Mouse (Mus musculus): Measurements from ENCODE around the gene Troap.

Gene Troap

GRCm38 (mm10) chr15:99083258-99083657, 8.9 kb downstream of the Troap start:
- in situ Hi-C loops (cut with MboI; ENCODE audit: unreplicated experiment in 2 of 2): no loop called here

GRCm38 (mm10) chr15:99083867-99084557, 9.6 kb downstream of the Troap start:
- in situ Hi-C loops (cut with MboI; ENCODE audit: unreplicated experiment in 2 of 2): no loop called here

GRCm38 (mm10) chr15:99084618-99085017, 10.2 kb downstream of the Troap start:
- in situ Hi-C loops (cut with MboI; ENCODE audit: unreplicated experiment in 2 of 2): loop anchor here in 1 of 2 experiments (5.0 kb wide), 1 partner anchor 82 kb away; no protein-coding TSS in a partner anchor

- in situ Hi-C loops (cut with MboI; ENCODE audit: unreplicated experiment in 2 of 2): loop anchor here in 1 of 2 experiments (5.0 kb wide), 1 partner anchor 84 kb away; no protein-coding TSS in a partner anchor
Measured at GRCm38 (mm10) chr15:99085997-99086396, 11.6 kb downstream of the Troap start.

GRCm38 (mm10) chr15:99087253-99088075, 13.1 kb downstream of the Troap start, which contains the start of gene C1ql4:
C1ql4 (minus strand) TSS chr15:99087817.
- in situ Hi-C loops (cut with MboI; ENCODE audit: unreplicated experiment in 2 of 2): loop anchor here in 1 of 2 experiments (5.0 kb wide), 1 partner anchor 85 kb away; no protein-coding TSS in a partner anchor

- in situ Hi-C loops (cut with MboI; ENCODE audit: unreplicated experiment in 2 of 2): loop anchor here in 1 of 2 experiments (5.0 kb wide), 1 partner anchor 86 kb away; no protein-coding TSS in a partner anchor
Measured at GRCm38 (mm10) chr15:99088292-99088691, 13.9 kb downstream of the Troap start.

GRCm38 (mm10) chr15:99089069-99089468, 14.7 kb downstream of the Troap start:
- in situ Hi-C loops (cut with MboI; ENCODE audit: unreplicated experiment in 2 of 2): loop anchor here in 1 of 2 experiments (5.0 kb wide), 1 partner anchor 87 kb away; no protein-coding TSS in a partner anchor

GRCm38 (mm10) chr15:99092870-99093269, 18.5 kb downstream of the Troap start, which contains the start of gene Dnajc22:
Dnajc22 (plus strand) TSS chr15:99093170.
- in situ Hi-C loops (cut with MboI; ENCODE audit: unreplicated experiment in 2 of 2): loop anchor here in 1 of 2 experiments (10.0 kb wide), 1 partner anchor 48 kb away; no protein-coding TSS in a partner anchor

- in situ Hi-C loops (cut with MboI; ENCODE audit: unreplicated experiment in 2 of 2): loop anchor here in 1 of 2 experiments (10.0 kb wide), 1 partner anchor 49 kb away; no protein-coding TSS in a partner anchor
Measured at GRCm38 (mm10) chr15:99093291-99094258, 19.2 kb downstream of the Troap start.

GRCm38 (mm10) chr15:99094631-99095270, 20.4 kb downstream of the Troap start:
- in situ Hi-C loops (cut with MboI; ENCODE audit: unreplicated experiment in 2 of 2): loop anchor here in 1 of 2 experiments (10.0 kb wide), 1 partner anchor 50 kb away; no protein-coding TSS in a partner anchor

GRCm38 (mm10) chr15:99095356-99095755, 21.0 kb downstream of the Troap start:
- in situ Hi-C loops (cut with MboI; ENCODE audit: unreplicated experiment in 2 of 2): loop anchor here in 1 of 2 experiments (10.0 kb wide), 1 partner anchor 51 kb away; no protein-coding TSS in a partner anchor

- in situ Hi-C loops (cut with MboI; ENCODE audit: unreplicated experiment in 2 of 2): loop anchor here in 1 of 2 experiments (10.0 kb wide), 1 partner anchor 51 kb away; no protein-coding TSS in a partner anchor
Measured at GRCm38 (mm10) chr15:99096061-99096793, 21.9 kb downstream of the Troap start.

GRCm38 (mm10) chr15:99096831-99097500, 22.6 kb downstream of the Troap start:
- in situ Hi-C loops (cut with MboI; ENCODE audit: unreplicated experiment in 2 of 2): loop anchor here in 1 of 2 experiments (10.0 kb wide), 1 partner anchor 52 kb away; no protein-coding TSS in a partner anchor

- in situ Hi-C loops (cut with MboI; ENCODE audit: unreplicated experiment in 2 of 2): loop anchor here in 1 of 2 experiments (10.0 kb wide), 1 partner anchor 53 kb away; no protein-coding TSS in a partner anchor
Measured at GRCm38 (mm10) chr15:99097840-99098492, 23.6 kb downstream of the Troap start.

GRCm38 (mm10) chr15:99098493-99098861, 24.1 kb downstream of the Troap start:
- in situ Hi-C loops (cut with MboI; ENCODE audit: unreplicated experiment in 2 of 2): loop anchor here in 1 of 2 experiments (10.0 kb wide), 1 partner anchor 54 kb away; no protein-coding TSS in a partner anchor

GRCm38 (mm10) chr15:99099139-99099556, 24.8 kb downstream of the Troap start:
- in situ Hi-C loops (cut with MboI; ENCODE audit: unreplicated experiment in 2 of 2): loop anchor here in 1 of 2 experiments (10.0 kb wide), 1 partner anchor 54 kb away; no protein-coding TSS in a partner anchor

GRCm38 (mm10) chr15:99099984-99100383, 25.6 kb downstream of the Troap start:
- in situ Hi-C loops (cut with MboI; ENCODE audit: unreplicated experiment in 2 of 2): loop anchor here in 1 of 2 experiments (10.0 kb wide), 2 partner anchors 55 to 205 kb away; partner anchors contain the start of genes Dhh and Rhebl1
